Mouse (Mus musculus) forebrain, embryonic 11.5 days (tissue): ENCODE measurements around the gene Sox2. TPM values are rescaled to one million over a fixed set of nuclear protein-coding genes. Genes with fewer than 3 reads are reported as not detected.

Experiments used
- ATAC-seq: fragments of 200-750 bp; cut with Nextera tagmentation; replicated peaks from 2 replicates; pipeline ENCODE4 v1.8.0; 2017; ENCODE audit warnings: moderate TSS enrichment; ENCODE audit not compliant: low FRiP score
- DNase-seq: peaks from one replicate; pipeline ENCODE4 v3.0.0-alpha.2; 2017; ENCODE audit warnings: low spot score
- H3K27ac ChIP-seq: fragments of 300-500 bp; sonication (generic); 2 replicates; pipeline ENCODE4 v1.5.1; 2014; ENCODE audit warnings: low read depth, low read length
- H3K27me3 ChIP-seq: fragments of 300-500 bp; sonication (generic); 2 replicates; pipeline ENCODE4 v1.6.1; 2014; ENCODE audit warnings: mild to moderate bottlenecking, low read length, mixed read lengths; ENCODE audit not compliant: control insufficient read depth, insufficient read depth
- H3K36me3 ChIP-seq: fragments of 300-500 bp; sonication (generic); 2 replicates; pipeline ENCODE4 v1.6.1; 2014; ENCODE audit warnings: mild to moderate bottlenecking, low read length, moderate library complexity, mixed read lengths; ENCODE audit not compliant: control insufficient read depth, insufficient read depth
- H3K4me1 ChIP-seq: fragments of 300-500 bp; sonication (generic); replicated peaks from 2 replicates; pipeline ENCODE4 v1.6.1; 2014; ENCODE audit warnings: low read length, mixed read lengths; ENCODE audit not compliant: control insufficient read depth, insufficient read depth
- H3K4me2 ChIP-seq: fragments of 300-500 bp; sonication (generic); 2 replicates; pipeline ENCODE4 v1.6.1; 2014; ENCODE audit warnings: low read depth, mild to moderate bottlenecking, low read length, moderate library complexity, mixed read lengths; ENCODE audit not compliant: severe bottlenecking
- H3K4me3 ChIP-seq: fragments of 300-500 bp; sonication (generic); 2 replicates; pipeline ENCODE4 v1.5.1; 2014; ENCODE audit warnings: low read depth, low read length
- H3K9ac ChIP-seq: fragments of 300-500 bp; sonication (generic); 2 replicates; pipeline ENCODE4 v1.6.1; 2014; ENCODE audit warnings: low read length
- H3K9me3 ChIP-seq: fragments of 300-500 bp; sonication (generic); 2 replicates; pipeline ENCODE4 v1.6.1; 2016; ENCODE audit warnings: low read length, mixed read lengths; ENCODE audit not compliant: control insufficient read depth
- WGBS: fragments of 180-500 bp; shearing (Covaris S2); extraction: QIAGEN DNeasy Blood & Tissue Kit; methylation state at CpG from one replicate; pipeline ENCODE4 v1.1.7; 2014; 5-methylcytosine and 5-hydroxymethylcytosine counted together
- polyA plus RNA-seq: library from polyadenylated mRNA; unstranded; fragments of >200 nt; fragmentation: Nextera tagmentation; extraction: Ambion mirVana; gene quantifications from 2 replicates; pipeline ENCODE4 v1.2.1, GENCODE M21; 2014

Gene Sox2
- polyA plus RNA-seq, 1 experiment from 2014 or later = 57.7 TPM

- WGBS = 2% methylated on average over 14 of the region's 14 CpGs
- Histone ChIP-seq H3K4me1 (peaks cover 50% of the 10 kb centered on the region), H3K27me3 (peaks cover 4% of the 10 kb centered on the region; the same call in 1 of the 2 replicates), H3K9ac (peak overlapping the region; percentile 88), H3K9me3 (no peaks in the 10 kb centered on the region), H3K4me2 (peak overlapping the region; percentile 81), H3K36me3 (no peaks in the 10 kb centered on the region), H3K4me3 (peak overlapping the region; percentile 38; the same call in 1 of the 2 replicates), H3K27ac (peak overlapping the region; percentile 98)
- ATAC-seq (no peak), DNase-seq (peak; percentile 53)
These were observed 10.5 kb downstream of the Sox2 start for GRCm38 (mm10) chr3:34660542-34661290.

- Histone ChIP-seq H3K9me3 (no peaks in the 10 kb centered on the region), H3K4me2 (peak overlapping the region; percentile 81), H3K4me3 (peak overlapping the region; percentile 38), H3K27me3 (peaks cover 4% of the 10 kb centered on the region; the same call in 1 of the 2 replicates), H3K36me3 (no peaks in the 10 kb centered on the region), H3K27ac (peak overlapping the region; percentile 98), H3K4me1 (peaks cover 54% of the 10 kb centered on the region), H3K9ac (peak overlapping the region; percentile 88)
- peak; percentile 86 for DNase-seq
- 1% methylated on average over 31 of the region's 32 CpGs for WGBS
- peak; percentile 6; the same call in 1 of the 2 replicates for ATAC-seq
These were observed 11.3 kb downstream of the Sox2 start for GRCm38 (mm10) chr3:34661341-34662007.

GRCm38 (mm10) chr3:34662008-34662711 is 12.0 kb downstream of the Sox2 start:
- peak overlapping the region; percentile 88 for H3K9ac ChIP-seq
- H3K36me3 ChIP-seq = no peaks in the 10 kb centered on the region
- H3K4me3 ChIP-seq = peak overlapping the region; percentile 38
- H3K4me1 ChIP-seq = peaks cover 52% of the 10 kb centered on the region
- WGBS = 2% methylated on average over 15 of the region's 15 CpGs
- peak overlapping the region; percentile 81 for H3K4me2 ChIP-seq
- H3K27ac ChIP-seq = peak overlapping the region; percentile 98
- DNase-seq (peak; percentile 79), ATAC-seq (no peak; the same call in 1 of the 2 replicates)
- H3K9me3 ChIP-seq = no peaks in the 10 kb centered on the region
- H3K27me3 ChIP-seq = peaks cover 4% of the 10 kb centered on the region; the same call in 1 of the 2 replicates

GRCm38 (mm10) chr3:34662712-34663655 is 12.8 kb downstream of the Sox2 start:
- peak overlapping the region; percentile 98 for H3K27ac ChIP-seq
- no peak for ATAC-seq
- H3K4me1 ChIP-seq = peaks cover 44% of the 10 kb centered on the region; the same call in 1 of the 2 replicates

GRCm38 (mm10) chr3:34663701-34664635 is 13.8 kb downstream of the Sox2 start:
- Histone ChIP-seq H3K36me3 (no peaks in the 10 kb centered on the region), H3K4me2 (peak overlapping the region; percentile 81), H3K9me3 (no peaks in the 10 kb centered on the region), H3K4me1 (peaks cover 39% of the 10 kb centered on the region), H3K27ac (peak overlapping the region; percentile 98), H3K9ac (peak overlapping the region; percentile 88), H3K4me3 (peak overlapping the region; percentile 38), H3K27me3 (peaks cover 4% of the 10 kb centered on the region; the same call in 1 of the 2 replicates)
- DNase-seq (peak; percentile 83), ATAC-seq (peak; percentile 51)
- WGBS = under 1% methylated on average over 58 of the region's 58 CpGs

More at GRCm38 (mm10) chr3:34662712-34663655, 12.8 kb downstream of the Sox2 start:
- DNase-seq = peak; percentile 81
- WGBS = under 1% methylated on average over 53 of the region's 53 CpGs
- Histone ChIP-seq H3K9me3 (no peaks in the 10 kb centered on the region), H3K4me2 (peak overlapping the region; percentile 81), H3K9ac (peak overlapping the region; percentile 88), H3K27me3 (peaks cover 4% of the 10 kb centered on the region; the same call in 1 of the 2 replicates), H3K36me3 (no peaks in the 10 kb centered on the region), H3K4me3 (peak overlapping the region; percentile 38)

- DNase-seq (peak; percentile 70), ATAC-seq (no peak; the same call in 1 of the 2 replicates)
- peaks cover 37% of the 10 kb centered on the region for H3K4me1 ChIP-seq
- no peaks in the 10 kb centered on the region for H3K9me3 ChIP-seq
- H3K9ac ChIP-seq = peak overlapping the region; percentile 88
- H3K27ac ChIP-seq = peak overlapping the region; percentile 98
- WGBS = under 1% methylated on average over 31 of the region's 31 CpGs
- peak overlapping the region; percentile 38 for H3K4me3 ChIP-seq
- H3K27me3 ChIP-seq = peaks cover 4% of the 10 kb centered on the region; the same call in 1 of the 2 replicates
- H3K4me2 ChIP-seq = peak overlapping the region; percentile 81
- H3K36me3 ChIP-seq = no peaks in the 10 kb centered on the region
These were observed 14.7 kb downstream of the Sox2 start for GRCm38 (mm10) chr3:34664636-34665531.
